Mouse (Mus musculus): ENCODE measurements around the gene Gm3409.
"Not testable (repeated sequence)": the region's sequence is repeated elsewhere in the genome, so short reads cannot be mapped to it uniquely, and the experiment has no call there.

DNA sequence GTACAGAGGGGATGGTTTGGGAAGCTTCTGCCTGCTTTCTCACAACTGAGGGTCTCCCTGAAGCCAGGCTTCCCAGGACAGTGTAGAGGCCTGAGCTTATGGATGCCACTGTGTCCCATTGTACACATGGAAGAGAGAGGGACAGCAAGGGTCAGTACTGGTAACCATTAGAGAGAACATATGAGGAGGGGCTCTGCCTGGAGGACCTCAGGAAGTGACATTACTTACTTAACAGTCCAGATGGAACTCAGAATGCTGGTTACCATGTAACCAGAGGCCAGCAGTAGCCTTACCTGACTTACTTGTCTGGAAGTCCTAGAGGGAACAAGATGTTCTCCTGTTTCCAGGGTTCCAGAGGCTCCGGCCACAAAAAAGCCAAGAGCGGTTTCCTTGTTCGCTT is at the start of gene Gm3409:
- not testable (repeated sequence) for TF ChIP-seq EP300, CTCF (IDR thresholded peaks at IDR 0.05; ENCODE audit: low read depth)
